Mouse (Mus musculus): ENCODE data around the gene Esam. TPM values are rescaled to one million over a fixed set of nuclear protein-coding genes. Genes with fewer than 3 reads are reported as not detected.

Gene Esam
- polyA plus RNA-seq, 1 experiment from 2014 or later: 152 TPM

- peaks cover 37% of the 10 kb centered on the region for H3K36me3 ChIP-seq (ENCODE audit: insufficient read depth)
- no peaks in the 10 kb centered on the region for H3K9me3 ChIP-seq (ENCODE audit: low read depth, low read length)
- no peak overlapping the region for H3K4me2 ChIP-seq
- no peak overlapping the region for H3K9ac ChIP-seq
- DNase-seq (no peak), ATAC-seq (ENCODE audit: insufficient read depth) (no peak)
- WGBS: 89% methylated on average over 8 of the region's 8 CpGs
- no peak overlapping the region for H3K4me3 ChIP-seq (ENCODE audit: low read depth, low read length)
- H3K4me1 ChIP-seq (ENCODE audit: insufficient read depth): no peaks in the 10 kb centered on the region
- no peak for TF ChIP-seq CTCF (IDR thresholded peaks at IDR 0.05; ENCODE audit: low read depth)
- no peaks in the 10 kb centered on the region for H3K27me3 ChIP-seq (ENCODE audit: insufficient read depth, low read length)
- no peak overlapping the region for H3K27ac ChIP-seq (ENCODE audit: low read depth)
These were observed 8.9 kb upstream of the Esam start for GRCm38 (mm10) chr9:37518991-37519390.

- DNase-seq: no peak
- TF ChIP-seq CTCF (IDR thresholded peaks at IDR 0.05; ENCODE audit: low read depth): no peak
- Histone ChIP-seq H3K27me3 (ENCODE audit: insufficient read depth, low read length) (no peaks in the 10 kb centered on the region), H3K27ac (ENCODE audit: low read depth) (no peak overlapping the region), H3K4me2 (no peak overlapping the region), H3K9me3 (ENCODE audit: low read depth, low read length) (no peaks in the 10 kb centered on the region), H3K4me1 (ENCODE audit: insufficient read depth) (no peaks in the 10 kb centered on the region), H3K9ac (no peak overlapping the region), H3K36me3 (ENCODE audit: insufficient read depth) (peaks cover 37% of the 10 kb centered on the region), H3K4me3 (ENCODE audit: low read depth, low read length) (no peak overlapping the region)
- no peak for ATAC-seq (ENCODE audit: insufficient read depth)
- WGBS: 87% methylated on average over 2 of the region's 2 CpGs
These were observed 7.9 kb upstream of the Esam start for GRCm38 (mm10) chr9:37519995-37520394.

GRCm38 (mm10) chr9:37525461-37525860 is 2.4 kb upstream of the Esam start:
- DNase-seq: no peak
- Histone ChIP-seq H3K4me1 (ENCODE audit: insufficient read depth) (peaks cover 17% of the 10 kb centered on the region), H3K36me3 (ENCODE audit: insufficient read depth) (peaks cover 22% of the 10 kb centered on the region), H3K27ac (ENCODE audit: low read depth) (no peak overlapping the region), H3K27me3 (ENCODE audit: insufficient read depth, low read length) (peaks cover 27% of the 10 kb centered on the region), H3K9ac (no peak overlapping the region), H3K4me3 (ENCODE audit: low read depth, low read length) (no peak overlapping the region), H3K4me2 (no peak overlapping the region), H3K9me3 (ENCODE audit: low read depth, low read length) (no peaks in the 10 kb centered on the region)
- WGBS: 77% methylated on average over 2 of the region's 2 CpGs
- no peak for ATAC-seq (ENCODE audit: insufficient read depth)
- TF ChIP-seq CTCF (IDR thresholded peaks at IDR 0.05; ENCODE audit: low read depth): no peak

- no peak overlapping the region for H3K27ac ChIP-seq (ENCODE audit: low read depth)
- TF ChIP-seq CTCF (IDR thresholded peaks at IDR 0.05; ENCODE audit: low read depth): peak; percentile 48
These were observed 1.2 kb upstream of the Esam start for GRCm38 (mm10) chr9:37526443-37527395.

DNA sequence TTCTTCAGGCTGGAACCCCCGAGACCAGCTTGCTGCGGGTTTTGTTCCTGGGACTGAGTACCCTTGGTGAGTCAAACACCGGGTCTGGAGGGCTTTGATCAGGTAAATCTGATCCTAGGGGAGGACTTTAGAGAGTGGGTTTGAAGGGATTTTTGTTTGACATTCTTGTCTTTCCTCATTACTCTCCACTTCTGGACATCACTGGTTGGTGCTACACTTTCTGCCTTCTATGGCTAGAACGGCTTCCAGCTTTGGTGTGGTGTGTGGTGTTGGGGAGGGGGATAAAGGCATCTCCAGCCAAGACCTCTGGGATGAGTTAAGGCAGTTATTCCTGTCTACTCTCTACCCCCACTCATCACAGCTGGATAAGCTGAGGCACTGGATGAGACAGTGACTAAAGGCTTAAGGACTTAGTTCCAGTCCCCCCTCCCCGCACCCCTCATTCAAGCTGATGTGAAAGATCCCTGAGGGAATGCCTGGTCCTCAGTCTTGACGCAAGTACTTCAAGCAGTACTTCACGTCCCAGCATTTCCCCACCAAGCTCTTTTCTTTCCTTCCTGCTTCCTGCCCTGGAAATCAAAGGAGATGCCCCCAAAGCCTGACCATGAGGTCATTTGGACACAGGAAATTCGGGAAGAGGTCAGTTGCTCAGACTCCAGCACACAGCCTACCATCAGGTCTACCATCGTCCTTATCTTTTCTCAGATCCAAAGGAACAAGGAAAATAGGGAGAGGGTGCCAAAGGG is 520 bp downstream of the Esam start:
- Histone ChIP-seq H3K27ac (ENCODE audit: low read depth) (peak overlapping the region; percentile 90), H3K36me3 (ENCODE audit: insufficient read depth) (peaks cover 6% of the 10 kb centered on the region; the same call in 1 of the 2 replicates), H3K9ac (peak overlapping the region; percentile 53), H3K9me3 (ENCODE audit: low read depth, low read length) (no peaks in the 10 kb centered on the region), H3K4me3 (ENCODE audit: low read depth, low read length) (peak overlapping the region; percentile 39), H3K27me3 (ENCODE audit: insufficient read depth, low read length) (peaks cover 27% of the 10 kb centered on the region), H3K4me1 (ENCODE audit: insufficient read depth) (peaks cover 19% of the 10 kb centered on the region), H3K4me2 (peak overlapping the region; percentile 61)
- 31% methylated on average over 9 of the region's 9 CpGs for WGBS
- no peak for TF ChIP-seq CTCF (IDR thresholded peaks at IDR 0.05; ENCODE audit: low read depth)
- DNase-seq: peak; percentile 29
- no peak for ATAC-seq (ENCODE audit: insufficient read depth)

More at GRCm38 (mm10) chr9:37526443-37527395, 1.2 kb upstream of the Esam start:
- ATAC-seq (ENCODE audit: insufficient read depth) (peak; percentile 53), DNase-seq (peak; percentile 74)
- Histone ChIP-seq H3K4me1 (ENCODE audit: insufficient read depth) (peaks cover 19% of the 10 kb centered on the region), H3K27me3 (ENCODE audit: insufficient read depth, low read length) (peaks cover 27% of the 10 kb centered on the region), H3K4me2 (peak overlapping the region; percentile 61), H3K9me3 (ENCODE audit: low read depth, low read length) (no peaks in the 10 kb centered on the region), H3K4me3 (ENCODE audit: low read depth, low read length) (peak overlapping the region; percentile 39), H3K36me3 (ENCODE audit: insufficient read depth) (peaks cover 14% of the 10 kb centered on the region), H3K9ac (peak overlapping the region; percentile 53; the same call in 1 of the 2 replicates)
- WGBS: 18% methylated on average over 21 of the region's 21 CpGs

DNA sequence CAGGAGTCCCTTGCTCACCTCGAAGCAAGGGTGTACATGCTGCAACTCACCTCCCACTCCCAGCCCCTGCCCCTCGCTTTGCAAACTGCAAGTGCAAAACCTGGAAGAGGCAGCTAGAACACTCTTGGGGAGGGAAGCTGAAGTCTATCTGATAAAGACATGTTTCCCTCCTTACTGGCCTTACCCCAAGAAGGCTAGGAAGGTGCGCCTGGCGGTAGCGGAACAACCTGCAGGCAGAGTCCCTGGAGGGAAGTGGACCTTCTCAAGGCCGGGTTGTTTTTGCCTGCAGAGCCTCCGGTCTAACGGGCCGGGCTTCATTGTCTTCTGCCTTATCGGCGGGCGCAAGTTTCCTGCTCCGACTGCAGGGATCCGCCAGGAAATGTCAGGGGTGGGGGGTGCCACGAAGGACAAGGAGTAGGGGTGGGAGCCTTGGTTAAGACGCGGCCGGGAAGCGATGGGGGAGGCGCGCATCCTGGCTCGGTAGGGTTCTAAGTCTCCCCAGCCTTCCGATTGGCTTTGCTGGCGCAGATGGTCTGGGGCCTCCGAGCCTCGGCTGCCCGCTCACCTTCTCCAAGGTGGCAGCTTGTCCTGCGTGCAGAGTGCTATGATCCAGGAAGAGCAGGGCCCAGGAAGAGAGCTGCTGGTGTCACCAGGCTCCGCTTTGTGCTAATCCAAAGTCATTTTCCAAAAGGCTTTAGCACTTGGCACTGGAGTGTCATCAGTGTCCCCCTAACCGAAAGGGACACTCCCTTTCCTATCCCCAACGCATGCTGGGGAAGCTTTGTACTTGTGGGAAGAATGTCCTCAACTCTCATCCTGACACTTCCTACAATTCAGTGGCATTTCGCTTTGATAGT is 2.4 kb downstream of the Esam start:
- H3K27me3 ChIP-seq (ENCODE audit: insufficient read depth, low read length): peaks cover 27% of the 10 kb centered on the region
- ATAC-seq (ENCODE audit: insufficient read depth): peak; percentile 48; the same call in 1 of the 2 replicates
- peaks cover 1% of the 10 kb centered on the region; the same call in 1 of the 2 replicates for H3K36me3 ChIP-seq (ENCODE audit: insufficient read depth)
- H3K9ac ChIP-seq: peak overlapping the region; percentile 53
- H3K27ac ChIP-seq (ENCODE audit: low read depth): peak overlapping the region; percentile 90
- H3K4me3 ChIP-seq (ENCODE audit: low read depth, low read length): peak overlapping the region; percentile 39
- peak overlapping the region; percentile 61 for H3K4me2 ChIP-seq
- 2% methylated on average over 32 of the region's 32 CpGs for WGBS
- TF ChIP-seq CTCF (IDR thresholded peaks at IDR 0.05; ENCODE audit: low read depth): peak; percentile 69
- peak; percentile 80 for DNase-seq
- H3K9me3 ChIP-seq (ENCODE audit: low read depth, low read length): no peaks in the 10 kb centered on the region
- H3K4me1 ChIP-seq (ENCODE audit: insufficient read depth): peaks cover 19% of the 10 kb centered on the region
